Mouse (Mus musculus): ENCODE measurements around the gene Acd.

The Acd gene

DNA sequence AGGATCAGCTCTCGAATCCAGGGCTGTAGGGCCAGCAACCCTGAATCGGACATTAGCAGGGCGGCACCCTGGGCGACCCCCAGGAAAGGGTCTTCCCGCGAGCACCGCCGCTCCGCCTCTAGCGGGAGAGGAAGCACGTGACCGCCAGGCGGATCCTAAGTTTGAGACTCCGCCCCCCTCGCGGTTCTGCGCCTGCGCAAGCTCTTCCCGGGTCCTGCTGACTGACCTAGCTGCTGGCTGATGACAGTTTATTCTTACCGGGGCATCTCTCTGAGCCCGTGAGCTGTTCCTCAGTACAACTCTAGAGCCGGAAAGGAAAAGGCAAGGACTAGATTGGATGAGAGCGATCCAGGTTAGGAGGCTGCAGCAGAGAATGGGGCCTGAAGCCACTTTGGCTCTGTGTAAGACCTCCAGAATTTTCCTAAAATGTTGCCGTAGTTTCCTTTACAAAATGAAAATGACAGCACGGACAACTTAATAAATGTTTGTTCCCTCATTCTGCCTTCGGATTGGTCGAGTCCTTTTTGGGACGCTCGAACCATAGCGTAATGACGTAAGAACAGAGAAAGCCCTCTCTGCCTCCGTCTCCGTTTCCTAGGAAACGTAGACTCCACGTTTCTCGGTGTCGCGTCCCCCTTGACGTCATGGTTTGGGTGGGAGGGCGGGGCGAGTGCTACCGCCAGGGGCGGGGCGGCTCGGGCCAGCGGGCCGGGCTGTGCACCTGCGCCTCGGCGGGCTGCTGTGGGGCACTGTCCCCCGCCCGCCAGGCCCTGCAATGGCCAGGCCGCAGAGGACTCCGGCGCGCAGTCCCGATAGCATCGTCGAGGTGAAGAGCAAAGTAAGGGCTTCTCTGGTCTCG, at the start of gene Acd, which contains the start of gene Pard6a:
Gene Acd, minus strand, starts transcription at position 137 of the 859 bp plus-strand sequence.
Gene Pard6a, plus strand, starts transcription at position 183 of the 859 bp plus-strand sequence.
- DNase-seq (ENCODE audit: low read depth) = peak; percentile 97

DNA sequence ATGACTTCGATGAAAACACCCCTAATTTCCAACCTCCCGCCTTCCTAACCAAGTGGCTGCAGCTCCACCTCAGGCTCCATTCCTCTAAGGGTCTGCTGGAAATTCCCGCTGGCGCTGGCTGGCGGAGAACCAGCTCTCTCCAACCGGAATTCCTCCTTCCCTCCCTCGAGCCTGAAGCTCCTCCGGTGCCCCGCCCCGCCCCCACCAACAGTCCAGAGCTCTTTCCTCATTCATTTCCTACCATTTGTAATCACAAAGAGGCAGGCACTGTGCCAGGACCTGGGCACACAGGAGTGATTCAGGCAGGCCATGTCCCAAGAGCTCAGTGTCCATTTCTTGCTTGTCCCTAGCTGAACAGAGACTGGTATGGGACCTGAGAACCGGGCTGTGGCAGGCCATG, 49.7 kb upstream of the Acd start:
- DNase-seq (ENCODE audit: low read depth) = peak; percentile 82

DNA sequence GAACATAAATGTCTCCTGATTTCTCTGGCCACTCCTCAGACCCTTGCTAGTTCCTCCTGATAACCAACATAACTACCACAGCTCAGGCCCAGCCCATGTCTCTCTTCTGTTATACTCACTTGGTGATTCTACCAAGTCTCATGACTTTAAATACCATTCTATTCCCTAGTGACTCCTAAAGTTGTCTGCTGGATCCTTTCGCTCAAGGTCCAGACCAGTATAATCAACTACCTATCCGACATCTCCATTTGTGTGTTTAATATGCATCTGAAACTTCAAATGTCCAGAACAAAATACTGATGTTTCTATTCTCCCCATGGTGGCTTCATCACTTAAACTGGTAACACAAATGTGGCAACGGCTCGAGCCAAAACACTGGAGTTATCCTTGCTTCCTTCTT, 42.4 kb upstream of the Acd start:
- DNase-seq (ENCODE audit: low read depth) = peak; percentile 56

DNA sequence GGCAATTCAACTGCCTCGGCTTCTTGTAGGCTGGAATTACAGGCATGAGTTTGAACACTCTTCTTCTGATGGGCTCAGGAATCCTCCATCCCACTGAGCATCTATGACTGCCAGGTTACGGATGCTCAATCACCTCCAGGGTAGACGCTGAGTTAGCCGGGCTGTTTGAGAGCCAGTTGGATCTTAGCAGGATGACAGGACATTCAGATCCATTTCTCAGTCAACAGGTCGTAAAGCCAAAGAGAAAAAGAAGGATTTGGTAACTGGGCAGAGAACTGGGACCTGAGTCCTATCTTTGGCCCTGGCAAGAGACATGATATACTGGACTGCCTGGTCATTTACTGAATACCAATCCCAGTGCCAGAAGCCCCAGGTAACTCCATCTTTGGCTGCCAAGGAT, 38.3 kb upstream of the Acd start:
- DNase-seq (ENCODE audit: low read depth) = no peak

DNA sequence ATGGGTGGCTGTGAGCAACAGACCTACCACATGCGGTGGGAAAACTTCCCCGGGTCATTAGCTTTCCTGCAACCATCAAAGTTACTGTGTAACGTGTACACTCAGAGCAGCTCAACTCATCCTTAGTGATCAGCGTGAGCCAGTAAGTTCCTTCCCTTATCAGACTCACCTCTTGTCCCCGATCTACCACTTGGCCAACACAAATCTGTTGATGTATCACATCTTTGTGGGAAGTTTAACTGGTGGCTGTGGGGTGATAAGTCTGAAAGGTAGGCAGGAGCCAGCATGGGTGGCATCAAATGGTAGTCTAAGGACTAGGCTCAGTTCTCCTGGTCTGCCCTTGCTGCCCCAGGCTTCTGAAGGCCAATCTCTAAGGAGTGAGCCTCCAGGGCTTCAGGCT, 31.3 kb upstream of the Acd start:
- DNase-seq (ENCODE audit: low read depth) = no peak

DNA sequence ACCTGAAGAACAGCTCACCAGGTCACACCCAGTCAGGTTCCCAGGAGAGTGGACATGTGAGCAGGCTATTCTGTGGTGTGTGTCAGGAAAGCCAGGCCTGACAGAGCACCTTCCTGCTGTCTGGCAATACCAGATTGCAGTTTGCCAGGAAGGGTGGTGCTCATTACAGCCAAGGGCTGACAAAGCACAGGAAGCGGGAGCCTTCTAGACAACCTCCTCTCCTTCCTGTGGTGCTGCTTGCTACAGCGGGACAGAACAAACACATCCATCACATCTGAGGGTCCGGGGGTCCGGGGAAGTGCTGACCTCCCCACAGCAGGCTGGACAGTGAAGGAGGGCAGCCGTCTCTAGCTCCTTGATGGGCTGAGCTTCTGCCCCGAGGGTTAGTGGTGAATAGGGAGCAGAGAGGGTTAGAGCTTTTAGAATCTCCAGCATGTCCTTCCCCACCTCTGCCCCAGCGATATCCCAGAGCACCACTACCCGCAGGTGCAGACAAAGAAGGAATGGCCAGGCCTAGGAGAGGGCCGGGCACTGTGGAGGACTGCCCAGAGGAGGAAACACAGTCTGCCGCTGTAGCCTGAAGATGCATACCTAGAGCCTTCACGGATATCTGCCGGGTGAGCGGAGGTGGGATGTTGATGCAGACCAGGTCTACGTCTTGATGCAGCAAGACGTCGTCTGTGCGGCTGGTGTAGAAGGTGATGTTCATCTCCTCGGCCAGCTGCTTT, 26.7 kb upstream of the Acd start:
- no peak for DNase-seq (ENCODE audit: low read depth)

DNA sequence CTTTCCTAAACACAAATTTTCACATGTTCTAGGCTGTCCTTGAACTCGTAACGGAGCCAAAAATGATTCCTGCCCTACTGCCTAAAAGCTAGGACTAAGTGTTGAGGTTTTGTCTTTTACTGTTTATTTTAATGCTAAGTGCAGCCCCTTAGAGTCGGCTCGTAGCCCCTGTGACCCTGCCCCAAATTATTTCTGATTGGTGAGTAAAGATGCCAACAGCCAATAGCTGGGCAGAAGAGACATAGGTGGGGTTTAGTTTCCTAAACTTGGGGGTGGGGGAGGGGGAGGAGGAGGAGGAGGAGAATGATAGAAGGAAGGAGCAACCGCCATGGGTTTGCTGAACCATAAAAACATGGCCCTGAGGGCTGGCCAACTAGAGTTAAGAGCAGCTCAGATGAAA, 24.8 kb upstream of the Acd start:
- DNase-seq (ENCODE audit: low read depth) = no peak

DNA sequence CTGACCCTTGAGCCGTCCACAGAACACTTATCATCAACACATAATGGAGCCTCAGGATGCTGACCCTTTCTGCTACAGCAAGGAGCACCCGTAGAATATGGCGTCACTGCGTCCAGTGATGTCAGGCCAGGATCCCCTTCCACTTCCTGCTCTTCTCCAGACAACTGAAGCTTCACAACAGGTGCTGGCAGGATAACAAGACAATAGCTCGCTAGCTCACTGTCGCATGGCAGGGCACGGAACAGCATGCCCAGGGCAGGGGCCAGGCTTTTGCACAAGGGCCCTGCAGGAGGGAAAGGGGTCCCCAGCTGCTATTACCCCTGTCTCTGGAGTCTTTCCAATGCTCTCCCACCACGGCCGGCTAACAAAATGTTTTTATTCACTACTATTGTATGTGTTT, 22.0 kb upstream of the Acd start:
- DNase-seq (ENCODE audit: low read depth) = no peak

DNA sequence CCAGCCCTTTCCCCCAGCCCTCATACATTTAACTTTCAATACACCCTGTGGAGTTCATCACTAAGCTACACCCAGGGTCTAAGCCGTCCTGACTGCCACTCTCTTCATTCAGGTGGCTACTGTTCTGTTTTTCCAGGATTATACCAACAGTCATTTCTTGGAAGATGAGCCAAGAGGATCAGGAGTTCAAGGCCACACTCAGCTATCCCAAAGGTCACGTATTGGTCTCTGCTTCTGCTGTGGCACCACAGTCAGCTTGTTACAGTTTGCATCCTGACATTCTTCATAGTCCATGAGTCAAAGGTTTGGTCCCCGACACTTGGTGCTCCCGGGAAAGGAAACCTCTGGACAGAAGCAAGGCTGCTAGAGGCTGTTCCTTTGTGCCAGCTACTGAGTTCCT, 18.7 kb upstream of the Acd start:
- no peak for DNase-seq (ENCODE audit: low read depth)

DNA sequence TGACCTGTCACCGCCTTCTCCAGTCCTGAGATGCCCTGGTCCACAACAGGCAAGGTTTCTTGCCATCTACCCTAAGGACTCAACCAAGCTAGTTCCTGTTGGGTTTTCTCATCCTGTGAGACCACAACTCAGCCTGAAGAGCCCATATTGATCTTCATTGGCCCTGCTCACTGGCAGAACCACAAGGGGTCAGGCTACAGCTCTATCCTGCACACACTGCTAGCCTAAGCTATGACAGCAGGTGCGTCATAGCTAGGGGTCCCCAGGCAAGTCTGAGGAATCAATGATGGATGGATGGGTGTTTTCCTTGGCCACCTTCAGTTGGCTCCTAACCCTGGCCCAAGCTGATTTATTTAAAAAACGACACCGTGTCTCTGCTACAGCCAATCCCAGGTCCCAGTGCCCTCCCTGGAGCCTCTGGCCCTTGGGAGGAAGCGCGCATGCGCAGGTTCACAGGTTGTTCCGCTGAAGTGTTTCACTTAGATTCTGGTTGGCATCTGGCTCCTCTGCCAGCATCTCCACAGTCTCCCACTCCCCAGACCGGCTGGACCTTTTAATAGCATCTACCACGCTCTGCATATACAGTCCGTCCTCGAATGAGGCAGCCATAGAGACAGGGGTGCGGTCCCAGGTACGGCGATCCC, 15.5 kb upstream of the Acd start:
- no peak for DNase-seq (ENCODE audit: low read depth)

DNA sequence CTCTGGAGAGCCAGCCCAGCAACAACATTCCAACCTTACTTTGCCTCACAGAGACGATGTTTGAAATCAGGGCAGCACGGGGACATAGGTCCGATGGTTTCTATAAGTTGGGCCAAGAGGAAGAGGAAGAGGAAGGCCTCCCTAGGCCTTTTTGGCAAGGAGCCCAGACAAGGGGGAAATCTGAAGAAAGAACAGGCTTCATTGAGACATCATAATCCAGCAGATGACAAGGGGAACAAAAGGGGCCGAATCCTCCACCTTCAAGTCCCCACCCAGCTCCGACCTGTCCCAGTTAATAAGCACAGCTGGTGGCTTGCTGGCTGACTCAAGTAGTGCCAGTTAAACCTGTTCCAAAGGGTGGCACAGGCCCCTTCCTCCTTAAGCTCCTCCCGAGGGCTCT, 14.1 kb upstream of the Acd start:
- DNase-seq (ENCODE audit: low read depth) = no peak

DNA sequence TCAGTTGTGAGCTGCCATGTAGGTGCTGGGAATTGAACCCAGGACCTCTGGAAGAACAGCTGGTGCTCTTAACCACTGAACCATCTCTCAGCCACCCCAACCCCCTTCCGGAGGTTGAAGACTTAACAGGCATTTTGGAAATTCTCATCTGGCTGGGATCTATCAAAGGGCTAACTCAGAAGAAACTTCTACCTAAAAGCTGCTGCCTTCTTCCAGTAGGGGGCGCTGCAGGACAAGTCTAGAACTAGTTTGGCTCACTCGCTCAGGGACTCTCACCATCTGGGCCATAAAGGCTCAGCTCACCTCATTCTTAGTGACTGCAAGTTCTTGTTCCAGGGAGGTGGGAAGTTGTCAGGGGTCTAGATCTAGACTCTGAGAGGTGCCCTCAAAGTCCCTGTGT, 13.2 kb upstream of the Acd start:
- peak; percentile 96 for DNase-seq (ENCODE audit: low read depth)

DNA sequence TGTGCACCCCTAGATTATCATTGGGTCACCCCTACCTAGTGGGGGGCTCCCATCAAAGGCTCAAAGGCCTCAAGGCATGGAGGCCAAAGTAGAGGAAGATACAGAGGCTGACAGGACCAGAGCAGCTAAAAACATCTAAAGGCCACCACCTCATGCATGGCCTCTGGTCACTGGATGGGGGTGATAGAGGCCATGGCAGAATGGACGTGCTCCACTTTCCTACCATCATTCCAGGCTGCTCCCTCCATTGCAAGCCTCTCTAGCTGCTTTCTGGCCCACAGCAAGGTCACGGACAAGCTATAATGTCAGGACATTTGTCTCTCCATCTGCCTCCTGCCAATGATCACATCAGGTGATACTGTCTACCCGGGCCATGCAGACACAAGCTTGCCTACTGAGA, 11.4 kb upstream of the Acd start:
- DNase-seq (ENCODE audit: low read depth) = no peak

DNA sequence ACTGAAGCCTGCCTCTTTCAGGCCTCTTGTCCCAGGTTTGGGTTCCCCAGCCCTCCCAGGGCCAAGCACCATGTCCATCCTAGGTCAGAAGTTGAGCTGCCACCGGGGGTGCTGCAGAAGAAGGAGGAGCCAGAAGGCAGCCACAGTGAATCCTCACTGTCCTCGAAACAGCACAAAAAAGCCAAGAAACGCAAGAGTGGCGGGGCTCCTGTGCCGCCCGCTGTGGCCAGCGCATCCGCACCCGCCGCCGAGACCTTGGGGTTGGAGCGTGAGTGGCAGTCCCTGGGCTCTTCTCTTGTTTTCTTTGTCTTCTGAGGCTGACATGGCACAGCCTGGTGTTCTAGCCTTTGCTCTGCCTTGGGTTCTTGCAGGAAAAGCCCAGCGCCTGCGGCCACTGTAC, 8.4 kb upstream of the Acd start:
- no peak for DNase-seq (ENCODE audit: low read depth)

DNA sequence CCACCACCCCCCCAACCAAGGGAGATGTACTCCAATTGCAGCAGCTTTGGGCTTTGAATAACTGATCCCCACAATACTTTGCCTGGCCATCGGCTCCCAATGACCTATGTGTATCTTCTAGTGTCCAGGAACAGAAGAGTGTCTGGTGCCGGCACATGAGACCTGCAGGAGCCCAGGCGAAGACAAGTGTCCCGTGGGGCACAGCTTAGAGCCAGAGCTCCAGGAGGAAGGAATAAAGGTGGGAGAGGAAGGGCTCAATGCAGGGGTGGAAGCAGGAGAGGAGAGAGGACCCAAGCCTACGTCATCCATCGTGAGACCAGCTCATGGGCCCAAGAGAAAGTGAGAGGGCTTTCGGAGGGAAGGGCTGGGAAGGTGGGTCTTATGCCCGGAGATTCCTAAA, 7.8 kb upstream of the Acd start:
- no peak for DNase-seq (ENCODE audit: low read depth)

DNA sequence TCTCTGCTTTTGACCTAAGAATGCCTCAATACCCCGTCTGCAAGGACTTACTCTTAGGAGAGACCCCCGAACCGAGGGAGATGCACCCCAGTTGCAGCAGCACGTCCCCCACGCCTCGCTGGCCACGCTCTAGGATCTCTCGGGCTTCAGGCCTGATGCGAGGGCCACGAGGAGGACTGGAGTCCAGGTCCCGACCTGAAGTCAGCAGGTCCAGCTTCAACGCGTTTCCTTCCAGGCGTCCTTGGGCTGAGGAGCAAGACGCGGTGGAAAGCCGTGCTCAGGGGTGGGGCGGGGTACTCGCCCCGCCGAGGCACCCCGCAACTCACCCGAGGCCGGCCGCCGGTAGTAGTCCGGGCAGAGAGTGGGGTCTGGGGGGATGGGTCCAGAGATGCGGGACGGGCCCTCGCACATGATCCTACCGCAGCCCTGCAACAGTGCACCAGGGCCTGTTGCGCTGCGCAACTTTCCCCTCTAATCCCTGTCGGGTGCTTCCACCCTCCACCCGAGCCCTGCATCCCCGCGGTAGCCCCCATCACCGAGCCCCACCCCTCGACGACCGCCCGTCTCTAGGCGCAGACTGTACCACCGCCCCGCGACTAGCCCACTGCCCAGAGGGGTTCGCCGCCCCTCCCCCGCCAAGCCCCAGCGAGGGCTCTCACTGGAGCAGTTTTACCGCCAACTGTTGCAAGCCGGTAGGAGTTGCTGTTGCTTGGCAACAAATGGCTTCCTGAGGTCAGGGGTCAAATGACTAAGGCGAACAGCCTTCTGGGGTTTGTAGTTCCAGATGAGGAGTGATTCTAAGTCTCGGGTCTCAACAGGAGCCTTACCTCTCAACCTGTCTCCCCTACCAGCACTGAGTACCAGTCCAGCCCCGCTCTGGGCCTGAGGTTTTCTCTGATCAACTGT, 6.8 kb upstream of the Acd start, which contains the start of the genes 4933405L10Rik and Enkd1:
Gene 4933405L10Rik, plus strand, starts transcription at position 158 of the 906 bp plus-strand sequence.
Gene Enkd1, minus strand, starts transcription at position 713 of the 906 bp plus-strand sequence.
- DNase-seq (ENCODE audit: low read depth) = peak; percentile 94

DNA sequence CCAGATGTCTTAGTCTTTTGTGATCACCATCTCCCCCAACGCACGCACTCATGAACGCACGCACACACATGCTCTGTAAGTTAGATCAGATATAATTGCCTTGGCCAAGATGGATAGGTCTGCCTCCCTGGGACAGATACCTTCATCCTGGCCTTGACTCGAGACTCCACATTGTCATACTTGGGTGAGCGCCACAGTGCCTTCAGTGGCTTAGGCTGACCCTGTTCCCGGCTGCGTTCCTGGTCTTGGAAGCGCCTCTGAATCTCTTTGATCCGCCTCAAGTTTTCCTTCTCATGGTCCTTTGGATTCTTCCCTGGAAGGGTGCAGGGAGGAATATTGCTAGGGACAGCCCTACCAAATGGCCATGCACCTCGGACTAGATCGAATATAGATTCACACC, 5.5 kb upstream of the Acd start:
- no peak for DNase-seq (ENCODE audit: low read depth)

DNA sequence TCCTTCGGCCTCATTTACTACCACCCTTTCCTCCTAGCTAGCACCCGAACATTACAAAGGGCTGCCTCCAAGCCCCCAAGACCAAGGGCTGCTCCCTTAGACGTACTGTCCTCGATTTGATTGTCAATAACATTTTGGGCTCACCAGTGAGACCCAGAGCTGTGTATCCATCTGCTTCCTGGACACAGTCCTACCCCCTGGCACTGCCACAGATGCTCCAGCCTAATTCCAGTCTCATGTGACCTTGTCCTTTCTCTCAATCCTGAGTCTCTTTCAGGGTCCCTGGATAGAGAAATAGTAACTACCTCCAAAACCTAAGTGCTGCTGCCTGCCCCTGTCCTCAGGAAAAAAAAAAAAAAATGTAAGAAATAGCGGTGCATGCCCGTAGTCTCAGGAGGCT, 4.1 kb upstream of the Acd start:
- no peak for DNase-seq (ENCODE audit: low read depth)

DNA sequence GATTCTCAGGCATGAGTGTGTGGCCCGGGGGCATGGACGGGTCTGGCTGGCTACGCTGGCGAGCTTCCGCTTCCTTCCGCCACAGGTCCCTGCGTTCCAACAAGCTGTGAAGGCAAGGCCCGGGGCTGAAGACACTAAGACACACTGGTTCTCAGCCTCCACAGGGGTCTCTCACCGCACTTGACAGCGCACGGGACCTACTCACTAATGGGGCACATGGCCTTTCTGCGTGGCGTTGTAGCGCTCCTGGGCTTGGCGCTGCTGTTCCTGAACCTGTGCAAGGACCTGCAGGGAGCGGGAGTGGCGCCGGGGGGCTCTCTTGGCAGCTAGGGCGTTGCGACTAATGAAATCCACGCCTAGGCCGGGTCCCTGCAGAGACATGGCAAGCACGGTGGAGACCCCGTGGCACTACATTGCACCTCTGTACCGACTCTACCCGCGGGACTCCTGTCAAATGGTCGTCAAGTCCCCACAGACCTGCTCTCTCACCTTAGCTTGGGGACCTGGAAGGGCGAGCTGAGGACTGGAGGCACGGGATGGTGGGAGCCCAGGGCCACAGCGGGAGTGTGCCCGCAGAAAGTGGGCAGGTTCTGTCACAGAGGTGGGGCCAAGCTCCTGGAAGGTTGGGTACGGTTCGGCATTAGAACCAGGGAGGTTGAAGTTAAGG, 3.4 kb upstream of the Acd start:
- no peak for DNase-seq (ENCODE audit: low read depth)

DNA sequence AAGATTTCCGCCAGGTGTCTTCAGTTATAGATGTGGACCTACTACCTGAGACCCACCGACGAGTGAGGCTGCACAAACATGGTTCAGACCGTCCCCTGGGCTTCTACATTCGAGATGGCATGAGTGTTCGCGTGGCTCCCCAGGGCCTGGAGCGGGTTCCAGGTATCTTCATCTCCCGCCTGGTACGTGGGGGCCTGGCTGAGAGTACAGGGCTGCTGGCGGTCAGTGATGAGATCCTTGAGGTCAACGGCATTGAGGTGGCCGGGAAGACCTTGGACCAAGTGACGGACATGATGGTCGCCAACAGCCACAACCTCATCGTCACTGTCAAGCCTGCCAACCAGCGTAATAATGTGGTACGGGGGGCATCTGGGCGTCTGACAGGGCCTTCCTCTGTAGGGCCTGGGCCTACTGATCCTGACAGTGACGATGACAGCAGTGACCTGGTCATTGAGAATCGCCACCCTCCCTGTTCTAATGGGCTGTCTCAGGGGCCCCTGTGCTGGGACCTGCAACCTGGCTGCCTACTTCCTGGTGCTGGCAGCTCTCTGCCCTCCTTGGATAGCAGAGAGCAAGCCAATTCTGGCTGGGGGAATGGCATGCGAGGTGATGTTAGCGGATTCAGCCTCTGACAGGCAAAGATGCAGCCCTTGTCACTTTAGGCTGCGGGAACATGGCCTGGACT, 2.0 kb upstream of the Acd start:
- no peak for DNase-seq (ENCODE audit: low read depth)

DNA sequence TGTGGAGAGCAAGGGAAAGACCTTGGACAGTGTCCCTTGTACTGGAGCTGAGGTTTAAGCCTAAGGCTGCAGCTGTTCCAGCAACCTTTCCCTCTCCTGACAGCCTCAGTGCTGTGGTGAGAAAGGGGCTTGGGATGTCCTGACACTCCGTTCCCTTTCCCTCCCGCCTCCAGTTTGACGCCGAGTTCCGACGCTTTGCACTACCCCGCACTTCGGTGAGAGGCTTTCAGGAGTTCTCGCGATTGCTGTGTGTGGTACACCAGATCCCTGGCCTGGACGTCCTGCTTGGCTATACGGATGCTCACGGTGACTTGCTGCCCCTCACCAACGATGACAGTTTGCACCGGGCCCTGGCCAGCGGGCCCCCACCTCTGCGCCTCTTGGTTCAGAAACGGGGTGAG, 1.1 kb upstream of the Acd start:
- DNase-seq (ENCODE audit: low read depth) = no peak
